Mouse (Mus musculus): Measurements from ENCODE around the gene Rnf121. TPM values are rescaled to one million over a fixed set of nuclear protein-coding genes. Genes with fewer than 3 reads are reported as not detected.
A peak's percentile ranks its signal among the peaks of the same experiment; 100 is the strongest.

Rnf121 gene
- total RNA-seq, 4 experiments from 2014 or later = 25.1 to 29.6 (median 27.5) TPM

- peak; percentile 44 to 70 for DNase-seq (ENCODE audit: low spot score in 2 of 2)
These were observed 64.2 kb downstream of the Rnf121 start for GRCm38 (mm10) chr7:102000921-102001630.

GRCm38 (mm10) chr7:102000296-102000695, 65.0 kb downstream of the Rnf121 start:
- DNase-seq (ENCODE audit: low spot score in 2 of 2) = no peak

DNA sequence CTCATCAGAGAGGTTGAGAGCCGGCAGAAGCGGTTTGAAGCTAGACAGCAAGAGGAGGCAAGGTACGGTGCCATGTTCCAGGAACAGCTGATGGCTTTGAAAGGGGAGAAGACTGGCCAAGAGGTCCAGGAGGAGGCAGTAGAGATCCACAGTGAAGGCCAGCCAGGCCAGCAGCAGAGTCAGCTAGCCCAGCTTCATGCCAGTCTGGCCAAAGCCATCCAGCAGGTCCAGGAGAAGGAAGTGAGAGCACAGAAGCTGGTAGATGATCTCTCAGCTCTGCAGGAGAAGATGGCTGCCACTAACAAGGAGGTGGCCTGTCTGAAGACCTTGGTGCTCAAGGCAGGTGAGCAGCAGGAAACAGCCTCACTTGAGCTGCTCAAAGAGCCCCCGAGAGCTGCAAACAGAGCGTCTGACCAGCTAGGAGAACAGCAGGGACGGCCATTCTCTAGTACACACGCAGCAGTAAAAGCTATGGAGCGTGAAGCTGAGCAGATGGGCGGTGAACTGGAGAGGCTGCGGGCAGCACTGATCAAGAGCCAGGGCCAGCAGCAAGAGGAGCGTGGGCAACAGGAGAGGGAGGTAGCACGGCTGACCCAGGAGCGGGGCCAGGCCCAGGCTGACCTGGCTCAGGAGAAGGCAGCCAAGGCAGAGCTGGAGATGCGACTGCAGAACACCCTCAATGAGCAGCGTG, 65.7 kb downstream of the Rnf121 start:
- DNase-seq (ENCODE audit: low spot score in 2 of 2) = no peak

- DNase-seq (ENCODE audit: low spot score in 2 of 2) = peak; percentile 85 to 88
These were observed 66.9 kb downstream of the Rnf121 start for GRCm38 (mm10) chr7:101998194-101998927.

- no peak for DNase-seq (ENCODE audit: low spot score in 2 of 2)
These were observed 71.0 kb downstream of the Rnf121 start for GRCm38 (mm10) chr7:101994241-101994640.

DNA sequence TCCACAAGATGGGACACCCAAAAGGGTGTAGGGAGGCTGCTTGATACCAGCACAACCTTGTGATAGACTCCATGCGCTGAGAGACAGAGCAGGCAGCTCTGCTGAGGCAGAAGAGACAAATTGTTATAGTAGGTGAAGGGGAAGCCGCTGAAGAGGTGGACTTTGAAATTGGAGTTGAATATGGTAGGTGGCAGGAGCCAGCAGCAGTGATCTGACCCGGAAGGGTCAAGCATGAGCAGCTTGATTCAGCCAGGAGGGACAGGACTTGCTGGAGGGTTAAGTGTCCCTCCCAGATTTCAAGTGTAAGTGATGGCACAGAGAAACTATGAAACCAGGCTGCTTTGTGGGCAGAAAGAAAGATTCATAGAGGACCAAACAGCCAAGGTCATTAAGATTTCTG, 80.2 kb downstream of the Rnf121 start:
- DNase-seq (ENCODE audit: low spot score in 2 of 2) = no peak

DNA sequence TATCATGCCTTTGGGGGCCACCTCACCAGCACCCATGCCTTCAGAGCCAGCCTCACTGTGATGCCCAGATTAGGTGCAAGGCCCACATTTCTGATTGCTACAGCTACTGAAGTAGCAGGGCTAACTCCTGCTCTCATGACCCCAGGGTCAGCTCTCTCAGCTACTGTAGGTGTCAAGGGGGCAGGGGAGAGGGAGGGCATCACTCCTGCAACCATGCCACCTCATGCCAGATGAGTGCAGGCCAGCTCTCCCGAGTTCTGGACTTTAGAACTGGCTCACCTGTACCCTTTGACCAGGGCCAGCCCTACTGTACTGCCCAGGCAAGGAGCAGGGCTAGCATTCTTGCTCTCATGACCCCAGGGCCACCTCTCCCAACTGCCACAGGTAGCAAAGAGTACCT, 82.5 kb downstream of the Rnf121 start:
- no peak for DNase-seq (ENCODE audit: low spot score in 2 of 2)

GRCm38 (mm10) chr7:101974505-101974904, 90.8 kb downstream of the Rnf121 start:
- DNase-seq (ENCODE audit: low spot score in 2 of 2) = peak; percentile 28 to 62

GRCm38 (mm10) chr7:101973730-101974129, 91.5 kb downstream of the Rnf121 start:
- DNase-seq (ENCODE audit: low spot score in 2 of 2) = no peak

DNA sequence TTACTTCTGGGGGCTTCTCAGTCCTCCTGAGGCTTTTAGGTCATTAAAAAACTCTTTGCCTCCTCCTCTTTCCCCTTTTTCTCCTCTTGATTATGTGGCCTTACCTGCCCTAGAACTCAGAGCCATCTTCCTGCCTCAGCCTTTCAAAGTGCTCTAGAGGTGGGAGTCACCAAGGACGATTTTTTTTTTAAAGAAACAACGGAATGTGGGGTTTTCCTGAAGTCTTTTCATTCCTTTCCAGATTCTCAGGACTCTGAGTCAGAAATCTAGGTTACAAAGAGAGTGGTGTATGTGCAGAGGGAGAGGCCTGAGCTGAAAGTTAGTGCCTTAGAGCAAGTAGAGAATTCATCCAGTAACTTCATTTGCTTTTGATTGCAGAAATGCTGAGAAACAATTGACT, 93.5 kb downstream of the Rnf121 start:
- no peak for DNase-seq (ENCODE audit: low spot score in 2 of 2)

DNA sequence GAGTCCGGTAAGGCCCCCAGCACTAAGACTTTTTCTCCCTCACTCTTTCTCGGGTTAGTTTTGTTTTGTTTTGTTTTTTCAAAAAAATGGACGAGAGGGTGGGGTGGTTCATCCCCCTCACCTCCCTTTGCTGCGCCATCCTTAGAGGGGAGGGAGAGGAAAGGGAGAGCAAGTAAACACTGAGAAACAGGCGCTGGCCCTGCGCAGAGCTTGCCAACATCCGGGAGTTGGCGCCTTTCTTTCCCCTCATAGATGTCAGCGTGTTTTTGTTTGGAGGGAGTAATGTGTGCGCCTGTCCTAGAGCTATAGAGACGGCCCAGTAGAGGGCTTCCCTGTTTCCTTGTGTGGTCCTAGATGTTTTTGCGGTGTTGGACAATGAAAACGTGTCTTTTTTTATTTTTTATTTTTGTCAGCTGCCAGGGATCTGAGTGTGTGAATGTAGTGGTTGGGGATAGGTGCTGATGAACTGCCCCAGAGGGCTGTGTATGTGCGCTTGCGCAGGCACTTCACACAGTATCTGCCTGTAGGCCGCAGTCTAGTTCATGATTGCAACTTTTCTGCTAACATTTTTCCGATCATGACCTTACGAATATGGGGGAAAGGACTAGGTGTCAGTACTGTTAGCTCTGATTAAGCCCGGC, 94.3 kb downstream of the Rnf121 start:
- peak; percentile 54 to 68 for DNase-seq (ENCODE audit: low spot score in 2 of 2)

DNA sequence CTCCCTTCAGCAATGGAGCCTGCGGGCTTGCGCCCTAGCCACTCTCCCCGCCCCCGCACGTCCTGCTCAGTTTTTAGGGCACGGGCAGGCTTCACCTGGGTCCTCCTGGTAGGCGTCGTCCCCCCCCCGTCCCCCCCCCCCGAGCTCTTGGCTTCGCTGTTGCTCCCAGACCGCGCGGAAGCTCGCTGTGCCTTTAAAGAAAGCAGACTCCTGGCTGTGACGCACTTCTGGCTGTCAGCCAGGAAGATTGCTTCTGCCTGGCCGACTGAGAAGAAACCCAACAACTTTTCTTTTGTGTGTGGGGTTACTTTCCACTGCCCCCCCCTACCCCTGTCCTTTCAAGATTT, 94.9 kb downstream of the Rnf121 start:
- peak; percentile 88 to 91 for DNase-seq (ENCODE audit: low spot score in 2 of 2)

DNA sequence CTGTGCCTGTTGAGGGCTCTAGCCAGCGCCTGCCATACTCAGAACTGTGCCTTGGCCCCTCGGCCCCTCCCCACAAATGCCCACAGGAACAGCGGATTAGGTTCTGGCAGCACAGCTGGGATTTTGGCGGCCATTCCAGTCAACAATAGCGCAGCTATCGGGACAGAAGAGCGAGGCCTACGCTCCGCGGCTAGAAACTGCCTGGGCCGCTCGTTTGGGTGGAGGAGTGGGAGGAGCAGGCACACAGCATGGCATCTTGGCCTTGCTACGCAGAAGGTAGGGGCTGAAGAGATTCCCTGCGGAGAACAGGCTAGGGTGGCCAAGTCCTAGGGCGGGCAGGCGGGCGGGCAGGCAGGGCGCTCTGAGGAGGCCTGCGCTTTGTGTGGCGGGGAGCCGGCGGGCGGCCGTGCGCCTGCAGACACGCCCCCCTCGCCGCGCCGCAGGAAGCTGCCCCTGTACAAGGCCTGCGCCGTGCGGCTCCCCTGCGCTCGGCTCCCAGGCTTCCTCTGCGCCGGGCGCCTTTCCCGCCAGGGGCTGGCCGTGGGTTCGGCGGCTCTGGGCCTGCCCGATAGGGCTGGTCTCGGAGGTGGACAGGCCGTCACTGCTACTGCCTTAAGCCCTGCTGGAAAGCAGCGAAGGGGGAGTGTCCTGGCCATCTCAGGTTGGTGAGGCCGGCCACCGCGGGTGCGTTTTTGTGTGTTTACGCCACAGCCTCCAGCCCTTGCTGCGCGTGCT, 95.4 kb downstream of the Rnf121 start:
- peak; percentile 77 to 79 for DNase-seq (ENCODE audit: low spot score in 2 of 2)

Other genes starting within 250 kb of the Rnf121 start
- gene Phox2a, start 247.2 kb downstream of the Rnf121 start, total RNA-seq (2022) = not detected
- gene Inppl1, start 227.2 kb downstream of the Rnf121 start, total RNA-seq (2022) = 100 to 1,000 TPM in 2 of 4 experiments, 10 to 100 TPM in 2; 75.1 to 104 (median 99.5) TPM
- 1 to 10 TPM in 2 of 4 experiments, under 1 TPM in 2; 0.53 to 2.6 (median 1.2) TPM for gene Folr2, start 208.3 kb downstream of the Rnf121 start, total RNA-seq (2022)
- gene Anapc15, start 201.8 kb downstream of the Rnf121 start, total RNA-seq (2022) = 10 to 100 TPM; 17.8 to 28.6 (median 26.0) TPM
- 1 to 10 TPM; 1.1 to 1.6 (median 1.3) TPM for gene Folr1, start 194.7 kb downstream of the Rnf121 start, total RNA-seq (2022)
- gene Lamtor1, start 159.6 kb downstream of the Rnf121 start, total RNA-seq (2022) = 100 to 1,000 TPM in 1 of 4 experiments, 10 to 100 TPM in 3; 92.8 to 102 (median 96.2) TPM
- not detected for gene Tomt, start 159.1 kb downstream of the Rnf121 start, total RNA-seq (2022)
- 1 to 10 TPM; 3.0 to 4.3 (median 3.8) TPM for gene Lrrc51, start 131.6 kb downstream of the Rnf121 start, total RNA-seq (2022)
- gene Numa1, start 131.4 kb downstream of the Rnf121 start, total RNA-seq (2022) = 10 to 100 TPM; 46.9 to 56.4 (median 51.8) TPM
- gene Il18bp, start 46.8 kb downstream of the Rnf121 start, total RNA-seq (2022) = 1 to 10 TPM in 3 of 4 experiments, under 1 TPM in 1; 0.82 to 2.7 (median 1.7) TPM
- 1 to 10 TPM; 2.9 to 6.4 (median 3.2) TPM for gene Xndc1, start within 50 bp of the Rnf121 start, total RNA-seq (2022)
- 1 to 10 TPM in 1 of 4 experiments, under 1 TPM in 3; 0.22 to 1.1 (median 0.76) TPM for gene Xntrpc, start 244 bp upstream of the Rnf121 start, total RNA-seq (2022)
- gene Trpc2, start 17.6 kb upstream of the Rnf121 start, total RNA-seq (2022) = under 1 TPM in 2 of 4 experiments, not detected in 2; 0.21 to 0.56 TPM
- 100 to 1,000 TPM; 502 to 604 (median 539) TPM for gene Art1, start 36.3 kb upstream of the Rnf121 start, total RNA-seq (2022)
- gene Art5, start 44.0 kb upstream of the Rnf121 start, total RNA-seq (2022) = 10 to 100 TPM; 20.6 to 32.3 (median 29.4) TPM
- gene Chrna10, start 51.4 kb upstream of the Rnf121 start, total RNA-seq (2022) = not detected
- gene Nup98, start 144.7 kb upstream of the Rnf121 start, total RNA-seq (2022) = 10 to 100 TPM; 22.1 to 29.8 (median 24.3) TPM
- gene Pgap2, start 144.7 kb upstream of the Rnf121 start, total RNA-seq (2022) = 10 to 100 TPM; 22.9 to 25.7 (median 25.0) TPM
- 10 to 100 TPM in 3 of 4 experiments, 1 to 10 TPM in 1; 8.9 to 14.8 (median 11.5) TPM for gene Rhog, start 190.6 kb upstream of the Rnf121 start, total RNA-seq (2022)
- gene Stim1, start 202.3 kb upstream of the Rnf121 start, total RNA-seq (2022) = 100 to 1,000 TPM; 159 to 172 (median 166) TPM

All from gastrocnemius, adult 8-10 months (tissue).